Mouse (Mus musculus): ENCODE results near the gene Gm49425. TPM values are rescaled to one million over a fixed set of nuclear protein-coding genes. Genes with fewer than 3 reads are reported as not detected.
A peak's percentile ranks its signal among the peaks of the same experiment; 100 is the strongest.
"Not testable (repeated sequence)": the region's sequence is repeated elsewhere in the genome, so short reads cannot be mapped to it uniquely, and the experiment has no call there.

Gene Gm49425
- not detected for total RNA-seq (2021)

DNA sequence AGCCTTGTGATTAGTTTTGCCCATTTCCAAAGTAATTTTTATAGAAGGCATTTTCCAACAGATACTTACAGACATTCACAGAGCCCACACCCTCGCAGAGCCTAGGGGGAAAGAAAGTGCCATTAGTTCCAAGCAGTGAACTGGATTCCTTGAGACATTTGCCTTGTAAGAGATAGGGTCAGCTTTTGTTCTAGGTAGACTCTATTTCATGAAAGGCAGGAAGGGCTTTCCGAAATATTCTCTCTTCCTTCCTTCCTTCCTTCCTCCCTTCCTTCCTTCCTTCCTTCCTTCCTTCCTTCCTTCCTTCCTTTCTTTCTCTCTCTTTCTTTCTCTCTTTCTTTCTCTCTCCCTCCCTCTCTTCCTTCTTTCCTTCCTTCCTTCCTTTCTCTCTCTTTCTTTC is at the start of gene Gm49425:
Gene Gm49425, minus strand, starts transcription at position 101 of the 400 bp plus-strand sequence.
- intact Hi-C loops (cut with DNase I); DNase-seq: not testable (repeated sequence)

DNA sequence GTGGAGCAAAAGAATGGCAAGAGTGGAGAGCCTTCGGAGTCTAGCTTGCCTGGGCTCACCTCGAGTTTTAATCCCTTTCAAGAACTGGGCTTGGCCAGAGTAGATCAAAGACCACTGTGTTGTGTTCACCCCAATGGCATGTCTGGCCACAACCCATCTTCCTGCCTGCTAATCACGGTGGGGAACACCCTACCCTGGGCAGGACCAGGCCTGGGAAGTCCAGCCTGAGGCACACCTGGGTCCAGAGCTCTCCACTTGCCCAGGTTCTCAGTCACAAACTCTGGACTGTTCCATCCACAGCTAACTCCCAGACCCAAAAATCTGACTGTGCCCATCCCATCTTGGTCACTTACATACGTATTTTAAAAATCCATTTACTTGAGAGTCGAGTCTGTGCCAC is 45.8 kb upstream of the Gm49425 start, which contains the start of gene Krt90:
Gene Krt90, minus strand, starts transcription at position 101 of the 400 bp plus-strand sequence.
- DNase-seq: no peak
- intact Hi-C loops (cut with DNase I): no loop called here

DNA sequence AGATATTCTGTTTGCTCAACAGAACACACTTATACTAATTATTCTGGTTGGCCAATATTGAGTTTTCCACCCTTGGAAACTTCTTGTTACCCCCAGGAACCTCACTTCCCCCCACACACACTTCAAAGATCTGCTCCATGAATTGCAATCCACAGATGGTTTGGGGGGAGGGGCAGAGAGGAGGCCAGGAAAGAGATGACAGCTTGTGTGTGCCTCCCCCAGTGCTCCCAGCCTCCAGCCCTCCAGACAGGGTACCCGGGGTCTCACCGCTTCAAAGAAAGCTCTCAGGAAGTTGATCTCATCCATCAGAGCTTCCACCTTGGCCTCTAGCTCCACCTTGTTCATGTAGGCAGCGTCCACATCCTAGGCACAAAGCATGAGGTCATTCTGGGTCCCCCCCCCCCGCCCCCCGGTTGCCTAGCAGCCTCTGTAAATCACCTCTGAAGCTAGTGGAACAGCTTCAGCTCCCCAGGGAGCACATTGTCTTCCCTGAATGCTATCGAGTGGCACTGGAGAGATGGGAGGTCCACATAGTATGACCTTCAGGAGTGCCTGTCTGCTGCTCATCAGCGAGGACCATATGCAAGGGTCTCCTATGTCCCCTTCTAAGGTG is 41.1 kb upstream of the Gm49425 start:
- no peak for DNase-seq
- intact Hi-C loops (cut with DNase I): no loop called here

DNA sequence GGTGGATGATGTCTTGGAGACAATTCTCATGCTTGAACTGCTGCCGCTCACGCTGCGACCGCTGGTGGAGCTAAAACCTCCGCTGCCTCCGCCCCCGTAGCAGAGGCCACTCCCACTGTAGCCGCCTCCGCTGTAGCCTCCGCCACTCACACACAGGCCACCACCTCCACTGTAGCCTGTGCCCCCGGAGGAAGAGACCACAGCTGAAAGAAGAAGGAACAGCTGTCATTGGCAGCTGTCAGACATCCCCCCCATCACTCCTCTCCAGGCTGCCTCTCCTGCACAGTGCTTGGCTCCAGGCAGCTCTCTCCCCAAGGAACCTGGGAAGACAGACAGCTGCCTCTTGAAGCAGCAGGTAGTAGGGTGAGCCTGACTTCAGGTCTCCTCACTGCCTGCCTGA is 36.1 kb upstream of the Gm49425 start:
- intact Hi-C loops (cut with DNase I): no loop called here
- DNase-seq: peak; percentile 3 to 15

DNA sequence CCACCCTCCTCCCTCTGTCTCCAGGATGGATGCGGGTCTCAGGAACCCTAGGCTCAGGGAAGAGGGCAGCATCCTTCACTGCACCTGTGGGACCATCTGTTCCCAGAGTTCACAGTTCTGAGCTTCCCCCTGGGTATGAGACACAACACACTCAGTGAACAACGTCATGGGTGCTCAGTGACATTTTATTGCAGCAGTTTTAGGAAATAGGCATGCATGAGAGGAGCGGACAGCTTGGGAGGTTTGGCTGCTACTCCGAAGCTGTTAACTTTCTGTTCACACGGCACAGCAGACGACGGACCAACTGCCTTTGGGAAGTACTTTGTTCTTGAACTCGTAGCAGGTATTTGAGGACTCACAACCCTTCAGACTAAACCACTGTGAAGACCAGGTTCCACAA is 35.1 kb upstream of the Gm49425 start:
- no peak for DNase-seq
- intact Hi-C loops (cut with DNase I): no loop called here

DNA sequence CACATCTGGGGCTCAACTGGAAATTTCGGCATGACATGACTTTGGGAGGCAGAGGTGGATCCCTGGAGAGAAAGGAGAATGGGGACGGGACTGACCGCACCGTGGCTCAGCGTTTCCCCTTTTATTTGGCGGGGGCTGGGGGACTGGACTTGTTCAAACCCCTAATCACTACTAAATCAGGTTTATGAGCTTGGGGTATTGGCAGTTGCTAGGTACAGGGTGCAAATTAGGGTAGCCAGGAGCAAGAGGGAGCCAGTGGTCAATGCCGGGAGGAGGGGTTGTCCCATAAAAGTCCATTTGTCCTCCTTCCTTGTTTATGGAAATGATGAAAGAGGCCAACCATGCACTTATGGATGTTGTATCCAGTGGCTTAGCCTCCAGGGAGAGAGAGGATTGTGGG is 33.5 kb upstream of the Gm49425 start, which contains the start of gene Krt82:
Gene Krt82, minus strand, starts transcription at position 101 of the 400 bp plus-strand sequence.
- DNase-seq: no peak
- intact Hi-C loops (cut with DNase I): no loop called here

DNA sequence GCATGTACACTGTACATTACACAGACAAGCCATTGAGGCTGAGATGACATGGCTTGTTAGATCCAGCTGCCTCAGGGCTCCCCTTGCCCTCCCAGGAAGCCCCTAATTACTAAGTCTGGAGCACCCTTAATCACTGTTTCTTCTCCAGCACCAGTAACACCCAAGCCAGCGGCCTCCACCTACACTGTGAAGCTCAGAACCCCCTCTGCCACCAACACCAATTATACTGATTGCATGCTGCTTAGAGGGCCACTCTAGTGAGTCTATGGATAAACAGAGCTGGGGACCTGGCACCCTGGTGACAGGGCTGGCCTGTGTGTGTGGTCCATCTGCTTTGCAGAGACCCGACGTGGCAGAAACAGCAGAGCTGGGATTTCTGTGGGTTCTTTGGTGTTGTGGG is 27.4 kb upstream of the Gm49425 start:
- DNase-seq: no peak
- intact Hi-C loops (cut with DNase I): no loop called here

DNA sequence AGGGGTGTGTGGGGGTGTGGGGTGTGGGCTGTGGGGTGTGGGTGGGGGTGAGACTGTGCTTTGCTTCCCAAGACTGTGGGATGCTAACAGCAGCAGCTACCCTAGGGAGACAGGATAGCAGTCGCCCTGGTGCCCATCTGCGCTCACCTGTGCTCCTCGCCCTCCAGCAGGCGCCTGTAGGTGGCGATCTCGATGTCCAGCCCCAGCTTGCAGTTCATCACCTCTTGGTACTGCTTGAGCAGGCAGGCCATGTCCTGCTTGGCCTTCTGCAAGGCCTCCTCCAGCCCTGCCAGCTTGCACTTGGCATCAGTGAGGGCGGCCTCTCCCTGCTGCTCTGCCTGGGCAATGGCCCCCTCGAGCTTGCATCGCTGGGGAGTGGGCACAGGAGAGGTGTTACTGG is 25.5 kb upstream of the Gm49425 start:
- no peak for DNase-seq
- intact Hi-C loops (cut with DNase I): no loop called here

DNA sequence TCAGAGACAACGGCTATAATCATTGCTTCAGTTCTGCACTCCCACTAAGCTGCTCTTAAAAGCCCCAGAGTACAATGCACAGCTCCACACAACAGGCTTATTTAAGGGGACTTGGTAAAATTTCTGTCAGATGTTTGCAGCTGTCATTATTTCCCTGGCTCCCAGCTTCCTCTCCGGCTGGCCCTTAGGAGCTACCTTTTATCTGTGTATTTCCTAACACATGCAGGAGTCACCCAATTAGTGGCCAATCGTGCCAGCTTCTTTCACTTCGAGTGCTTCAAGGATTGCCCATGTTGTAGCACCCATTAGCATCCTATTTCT is 21.5 kb upstream of the Gm49425 start:
- intact Hi-C loops (cut with DNase I): loop anchor here (5.0 kb wide), 1 partner anchor 234 kb away; no protein-coding TSS in a partner anchor

DNA sequence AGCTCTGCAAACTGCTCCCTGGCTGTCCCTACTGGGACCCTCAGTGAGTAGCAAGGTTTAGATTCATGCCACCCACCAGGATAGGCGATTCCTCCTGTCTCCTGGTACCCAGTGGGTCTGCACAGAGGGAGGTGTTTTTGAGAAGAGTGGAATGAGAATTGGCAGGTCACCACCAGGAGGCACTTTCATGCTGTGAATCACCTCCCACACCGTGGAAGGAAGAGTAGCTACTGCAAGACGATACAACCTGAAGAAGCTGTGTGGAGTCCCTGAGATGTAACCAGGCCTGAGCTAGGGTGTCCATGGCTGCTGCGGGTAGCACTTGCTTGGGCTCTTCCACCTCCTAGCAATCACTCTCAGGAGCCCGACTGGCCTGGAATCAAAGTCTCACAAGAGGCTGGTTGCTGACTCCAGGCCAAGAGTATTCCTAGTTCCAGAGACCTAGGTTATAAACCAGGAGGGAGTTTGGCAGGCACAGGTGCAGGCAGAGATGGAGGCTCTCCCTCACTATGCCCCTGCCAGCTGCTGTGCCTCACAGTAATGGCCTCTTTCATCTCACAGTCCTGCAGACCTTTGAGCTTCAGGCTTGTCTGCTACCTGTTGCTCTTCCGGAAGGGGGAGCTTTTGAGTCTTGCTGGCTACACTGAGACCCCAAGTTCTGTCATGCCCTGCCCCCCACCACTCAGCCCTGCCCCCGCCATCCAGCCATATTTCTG is 21.0 kb upstream of the Gm49425 start:
- intact Hi-C loops (cut with DNase I): loop anchor here (5.0 kb wide), 1 partner anchor 234 kb away; no protein-coding TSS in a partner anchor
- DNase-seq: no peak

More for the DNA sequence above, 21.5 kb upstream of the Gm49425 start:
- no peak for DNase-seq

DNA sequence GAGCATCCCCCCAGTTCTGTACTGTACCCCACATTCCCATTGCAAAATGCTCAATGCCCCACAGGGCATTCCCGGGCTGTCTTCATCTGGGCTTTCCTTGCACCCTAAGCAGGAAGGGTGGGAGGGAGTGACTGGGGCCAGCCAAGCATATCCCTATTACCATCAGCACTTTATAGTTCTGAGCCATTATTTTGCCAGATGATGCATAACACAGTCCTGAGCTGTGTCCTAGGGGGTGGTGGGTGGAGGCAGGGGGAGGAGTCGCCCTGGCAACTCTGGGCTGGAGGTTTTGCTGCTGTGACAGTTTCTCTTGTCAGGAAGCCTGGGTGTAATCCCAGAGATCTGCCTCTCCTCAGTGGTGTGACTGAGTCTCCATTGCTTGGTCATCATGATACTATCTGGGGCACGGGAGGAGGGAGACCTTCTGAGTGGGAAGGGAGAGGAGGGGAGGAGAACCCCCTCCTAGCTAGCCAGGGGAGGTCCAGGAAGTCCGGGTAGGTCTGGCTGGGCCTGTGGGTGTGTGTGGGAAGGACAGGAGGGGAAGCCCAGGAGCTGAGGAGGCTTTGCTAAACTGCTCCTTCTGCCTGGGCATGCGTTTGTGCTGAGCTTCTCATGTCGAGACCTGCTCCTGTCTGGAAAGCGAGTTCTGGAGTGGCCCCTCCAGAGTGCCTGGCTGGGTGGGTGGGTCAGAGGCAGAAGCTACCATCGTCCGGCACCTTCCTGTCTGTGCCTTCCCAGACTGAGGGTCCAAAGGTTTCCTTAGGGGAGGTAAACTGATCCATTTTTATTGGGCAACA is 19.2 kb upstream of the Gm49425 start:
- intact Hi-C loops (cut with DNase I): loop anchor here (5.0 kb wide), 1 partner anchor 236 kb away; no protein-coding TSS in a partner anchor
- DNase-seq: no peak

DNA sequence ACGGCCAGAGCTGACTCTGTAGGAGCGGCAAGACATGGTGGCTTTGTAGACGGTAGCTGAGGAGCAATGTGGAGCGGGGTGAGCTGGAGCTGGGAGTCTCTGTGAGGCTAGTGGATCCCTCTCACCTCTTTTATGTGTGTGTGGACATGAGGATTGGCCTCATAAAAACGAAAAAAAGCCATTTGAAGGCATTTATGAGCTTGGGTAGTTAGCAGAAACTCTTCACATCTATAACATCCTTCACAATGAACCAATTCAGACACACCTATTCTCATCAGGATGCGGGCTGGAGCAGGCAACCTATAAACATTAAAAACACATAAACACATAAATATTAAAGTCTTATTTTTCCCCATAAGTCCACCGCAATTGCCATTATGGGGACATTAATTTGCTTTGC is 15.7 kb upstream of the Gm49425 start, which contains the start of gene Krt84:
Gene Krt84, minus strand, starts transcription at position 101 of the 400 bp plus-strand sequence.
- intact Hi-C loops (cut with DNase I): no loop called here
- DNase-seq: no peak

DNA sequence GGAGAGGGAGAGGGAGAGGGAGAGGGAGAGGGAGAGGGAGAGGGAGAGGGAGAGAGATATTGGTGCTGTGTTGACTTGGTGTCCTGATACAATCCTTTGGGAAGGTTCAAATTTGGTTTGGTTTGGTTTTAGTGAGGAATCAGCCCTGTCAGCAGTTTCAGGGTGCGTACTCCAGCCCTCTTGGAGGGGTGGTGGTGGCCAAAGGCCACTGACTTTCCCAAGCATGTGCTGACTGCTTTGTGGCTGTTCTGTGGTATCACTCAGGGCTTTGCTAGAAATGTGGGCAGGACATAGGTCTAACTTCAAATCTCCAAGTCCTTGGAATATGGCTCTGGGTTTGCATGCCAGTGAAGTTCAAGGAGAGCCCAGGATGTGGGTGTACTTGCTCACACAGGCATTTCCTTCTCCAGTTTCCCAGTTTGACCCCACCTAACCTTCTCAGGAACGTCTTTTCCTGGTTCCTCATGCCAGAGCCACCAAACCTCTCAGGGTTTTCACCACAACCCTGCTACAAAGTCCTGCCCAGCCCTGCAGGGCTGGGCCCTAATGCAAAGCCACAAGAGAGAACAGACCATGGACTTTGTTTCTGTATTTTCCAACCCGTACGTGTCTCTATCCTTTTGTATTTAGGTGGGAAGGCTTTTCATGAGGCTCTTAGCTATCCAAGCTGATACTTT is 5.6 kb upstream of the Gm49425 start:
- intact Hi-C loops (cut with DNase I): no loop called here

DNA sequence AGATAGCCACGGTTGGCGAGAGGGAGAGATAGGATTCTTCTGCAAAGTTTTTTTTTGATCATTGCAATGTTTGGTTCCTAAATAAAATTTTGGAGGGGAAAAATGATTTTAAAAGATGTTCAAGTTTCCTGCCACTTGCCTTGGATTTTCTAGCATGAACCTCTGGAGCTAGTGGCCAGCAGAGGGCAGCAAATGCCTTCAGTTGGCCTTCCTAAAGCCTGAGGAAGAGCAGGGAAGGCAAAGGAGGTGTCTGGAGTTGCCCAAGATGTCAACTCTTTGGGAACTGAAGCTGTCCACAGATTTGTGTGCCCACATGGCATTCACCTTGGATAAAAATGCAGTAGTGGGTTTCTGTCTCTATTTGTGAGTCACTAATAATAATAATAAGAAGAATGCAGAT is 2.7 kb upstream of the Gm49425 start:
- peak; percentile 69 to 81 for DNase-seq
- intact Hi-C loops (cut with DNase I): loop anchor here (1.0 to 2.0 kb wide), 5 partner anchors 179 to 545 kb away; no protein-coding TSS in a partner anchor

More for the DNA sequence above, 5.6 kb upstream of the Gm49425 start:
- no peak for DNase-seq

DNA sequence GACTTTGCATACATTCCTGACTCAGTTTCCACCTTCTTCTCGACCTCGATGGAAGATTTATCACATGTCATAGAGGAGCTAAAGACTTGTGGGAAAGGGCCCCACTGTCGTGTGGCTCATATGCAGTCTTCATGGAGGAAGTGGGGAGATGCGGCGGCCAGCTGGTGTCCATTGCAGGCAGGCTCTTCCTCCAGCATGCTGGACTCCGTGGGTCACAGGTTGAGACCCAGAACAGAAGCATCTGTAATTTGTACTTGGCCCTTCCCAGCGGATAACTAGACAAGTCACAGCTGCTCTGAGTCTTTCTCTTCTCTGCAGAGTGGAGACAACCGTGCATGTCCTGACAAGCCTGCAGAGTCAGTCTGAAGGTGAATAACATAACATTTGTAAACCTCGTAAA is 8.8 kb downstream of the Gm49425 start:
- intact Hi-C loops (cut with DNase I): no loop called here
- no peak for DNase-seq

DNA sequence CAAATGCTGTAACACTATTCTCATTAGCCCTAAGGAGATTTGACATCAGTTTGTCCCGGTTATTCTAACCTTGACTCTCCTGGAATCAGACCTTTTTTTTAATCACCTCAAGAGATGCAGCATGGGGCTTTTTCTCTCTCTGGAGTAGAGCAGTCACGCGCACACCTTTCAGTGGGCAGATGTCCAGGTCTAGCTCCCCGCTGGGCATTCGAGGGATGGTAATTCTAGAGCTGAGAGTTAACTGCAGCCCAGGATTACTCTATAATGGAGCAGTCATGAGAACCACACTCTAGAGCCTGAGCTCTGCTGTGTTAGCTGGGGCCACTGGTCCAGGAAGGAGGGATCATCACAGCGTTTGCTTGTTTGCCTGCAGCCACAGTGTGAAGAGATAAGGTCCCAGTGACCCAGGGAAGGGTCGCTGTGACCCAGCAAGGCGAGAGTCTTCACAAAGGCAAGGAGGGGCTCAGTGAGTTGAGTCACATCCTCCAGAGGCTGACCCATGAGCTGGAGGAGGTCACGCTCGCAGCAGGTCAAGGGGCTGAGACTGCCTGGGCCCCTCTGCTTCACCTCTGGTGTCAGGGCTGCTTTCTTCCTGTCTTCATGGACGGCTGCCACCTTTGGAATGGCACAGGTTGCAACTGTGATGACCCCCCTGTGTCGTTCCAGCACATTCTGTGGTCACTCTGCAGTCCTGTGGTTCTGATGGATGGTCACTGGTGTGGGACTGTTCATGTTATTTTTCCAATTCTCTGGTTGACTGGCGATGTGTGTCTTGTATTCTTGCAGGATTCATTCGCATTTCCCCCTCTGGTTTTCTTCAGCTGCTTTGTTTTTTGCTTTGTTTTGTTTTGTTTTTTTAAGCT is 9.9 kb downstream of the Gm49425 start:
- intact Hi-C loops (cut with DNase I): no loop called here
- no peak for DNase-seq

DNA sequence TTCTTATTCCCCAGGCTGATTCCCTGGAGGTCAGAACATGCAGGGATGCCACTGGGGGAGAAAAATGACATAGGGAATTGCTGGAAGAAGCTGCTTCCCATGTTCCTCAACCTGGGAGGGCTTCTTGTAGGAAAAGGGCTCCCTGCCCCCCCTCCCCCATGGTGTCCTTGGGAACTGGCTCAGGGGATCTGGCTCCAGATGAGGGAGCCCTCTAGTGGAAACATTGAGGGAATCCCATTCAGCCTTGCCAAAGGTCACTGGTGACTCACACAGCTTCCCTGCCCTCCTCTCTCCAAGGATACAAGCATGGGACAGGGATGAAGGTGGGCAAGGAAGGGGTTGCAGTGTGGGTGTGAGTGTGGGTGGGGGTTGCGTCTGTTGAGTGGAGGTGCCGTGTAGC is 19.9 kb downstream of the Gm49425 start:
- peak; percentile 25 to 27 for DNase-seq
- intact Hi-C loops (cut with DNase I): loop anchor here (1.0 kb wide), 1 partner anchor 158 kb away; no protein-coding TSS in a partner anchor

DNA sequence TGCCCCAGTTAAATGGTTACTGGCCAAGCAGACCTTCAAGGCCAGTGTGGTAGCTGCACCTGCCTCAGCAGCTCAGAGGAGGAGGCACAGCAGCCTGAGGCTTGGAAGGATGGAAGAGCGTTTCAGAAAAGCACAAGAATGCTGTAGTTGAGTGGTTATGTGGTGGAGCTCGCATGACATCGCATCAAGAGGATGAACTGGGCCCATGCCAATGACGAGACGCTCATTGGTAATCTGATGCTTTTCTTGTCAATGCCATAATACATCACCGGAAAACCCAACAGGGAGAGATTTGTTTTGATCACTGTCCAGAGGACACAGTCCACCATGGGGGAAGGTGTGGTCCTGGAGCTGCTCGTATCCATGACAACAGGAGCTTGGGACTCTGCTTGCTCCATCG is 21.8 kb downstream of the Gm49425 start:
- intact Hi-C loops (cut with DNase I): no loop called here
- no peak for DNase-seq

DNA sequence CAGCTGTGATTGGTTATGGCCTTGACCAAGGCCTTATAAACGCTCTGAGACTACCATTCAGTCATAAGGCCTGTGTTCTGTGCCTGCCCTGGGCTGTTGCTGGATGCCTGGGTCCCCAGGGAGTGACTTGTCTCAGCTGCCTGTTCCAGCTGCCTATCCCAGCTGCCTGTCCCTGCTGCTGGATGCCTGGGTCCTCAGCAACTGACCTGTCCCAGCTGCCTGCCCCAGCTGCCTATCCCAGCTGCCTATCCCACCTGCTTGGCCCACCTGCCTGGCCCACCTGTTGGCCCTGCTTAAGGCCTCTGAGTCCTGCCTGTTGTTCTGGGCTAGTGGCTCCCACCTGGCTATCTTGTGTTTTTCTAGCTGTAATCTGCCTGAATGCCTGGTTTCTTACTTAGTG is 22.9 kb downstream of the Gm49425 start:
- intact Hi-C loops (cut with DNase I): no loop called here
- DNase-seq: no peak

DNA sequence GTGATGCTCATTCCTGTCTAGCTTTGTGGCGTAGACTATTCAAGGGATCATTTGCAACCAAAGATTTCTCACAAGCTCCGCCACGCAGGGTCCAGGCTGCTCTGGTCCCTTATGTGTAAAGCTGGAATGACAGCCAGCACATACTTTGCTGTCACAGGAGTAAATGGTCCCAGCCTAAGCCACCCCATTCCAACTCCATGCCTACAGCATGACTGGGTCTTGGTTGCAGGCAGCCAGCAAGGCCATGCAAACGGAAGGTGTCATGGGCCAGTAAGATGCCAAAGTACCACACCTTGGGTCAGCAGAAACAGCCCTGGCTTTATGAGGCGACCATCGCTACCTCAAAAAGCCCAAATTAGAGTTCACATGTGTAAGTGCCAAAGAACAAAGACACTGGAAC is 23.3 kb downstream of the Gm49425 start:
- no peak for DNase-seq
- intact Hi-C loops (cut with DNase I): no loop called here

Measured in heart, postnatal 36 days (tissue).